Comparison of ENCODE assay signal across 8 mouse cellular contexts in the genomic region with DNA sequence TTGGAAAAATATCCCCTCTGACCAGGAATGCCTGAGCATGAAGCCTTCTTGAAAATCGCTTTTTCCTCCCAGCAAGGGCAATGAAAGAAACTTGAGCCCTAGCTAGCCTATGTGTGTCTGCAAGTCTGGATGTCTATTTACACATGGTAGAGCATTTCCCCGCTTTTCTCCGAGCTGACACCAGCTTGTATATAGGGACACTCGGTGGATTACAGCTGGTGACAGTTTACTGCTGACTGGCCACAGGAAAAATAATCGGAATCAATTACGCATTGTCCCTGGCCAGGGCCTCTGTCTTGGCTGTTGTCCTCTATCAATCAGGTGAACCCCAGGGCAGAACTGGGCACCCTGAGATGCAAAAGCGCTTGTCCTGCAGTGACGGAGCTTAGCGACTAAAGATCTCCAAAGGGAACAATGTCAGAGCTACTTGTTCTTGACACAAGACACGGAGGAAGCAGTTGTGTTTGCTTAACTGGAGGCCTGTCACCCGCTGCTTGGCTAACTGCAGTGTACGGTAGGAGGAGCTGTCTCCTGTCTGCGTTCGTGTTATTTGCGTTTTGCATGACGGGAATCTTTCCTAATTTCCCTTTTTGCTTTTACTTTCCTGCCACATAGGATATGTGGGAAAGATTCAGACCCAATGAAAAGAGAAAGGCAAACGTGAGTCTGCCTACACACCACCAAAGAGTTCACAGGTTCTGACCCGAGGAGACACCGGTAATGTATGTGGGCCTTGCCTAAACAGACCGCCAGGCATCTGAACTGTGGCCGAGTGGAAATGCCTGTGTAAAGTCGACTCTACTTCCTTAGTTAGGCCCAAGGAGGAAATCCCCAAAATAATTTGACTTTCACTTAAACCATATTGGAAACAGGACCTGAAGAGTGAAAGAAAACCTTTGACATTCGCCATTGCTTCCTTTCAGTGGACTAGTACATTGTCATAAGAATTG. TPM values are rescaled to one million over a fixed set of nuclear protein-coding genes. Genes with fewer than 3 reads are reported as not detected.
DNase-seq lines count a peak whose midpoint lies in the region; ATAC-seq lines count a peak whose summit lies in the region.

No protein-coding gene starts in this region.

- H3K4me1 ChIP-seq in intestine, embryonic 16.5 days (ENCODE audit: control insufficient read depth, insufficient read depth, low read length): peaks cover 22% of the 10 kb centered on the region
- 0 out of 2 replicates have a peak, but pooled peaks cover 3% of the 10 kb centered on the region for H3K4me1 ChIP-seq in liver, embryonic 15.5 days (replicated peaks)

- DNase-seq in NIH3T3 (ENCODE audit: low read depth): peak; percentile 72
- peak; percentile 13 to 53 for DNase-seq in adrenal gland, postnatal 36 days
- DNase-seq in heart, adult 11 months: peak; percentile 97
- peak; percentile 58 for DNase-seq in neural tube, embryonic 10.5 days (ENCODE audit: extremely low spot score, low spot score)
- DNase-seq in cerebellum, adult 8-10 months: no peak

- peak overlapping the region; percentile 10; the same call in 1 of the 2 replicates for H3K4me3 ChIP-seq in intestine, embryonic 16.5 days (ENCODE audit: low read length)
- peak overlapping the region; percentile 30 for H3K4me3 ChIP-seq in liver, embryonic 15.5 days (replicated peaks)

- peak overlapping the region; percentile 84 for H3K27ac ChIP-seq in intestine, embryonic 16.5 days (ENCODE audit: low read length)
- H3K27ac ChIP-seq in liver, embryonic 15.5 days (replicated peaks): peak overlapping the region; percentile 66

- H3K27me3 ChIP-seq in intestine, embryonic 16.5 days (replicated peaks; ENCODE audit: control insufficient read depth, insufficient read depth, low read length): no peaks in the 10 kb centered on the region
- no peaks in the 10 kb centered on the region for H3K27me3 ChIP-seq in liver, embryonic 15.5 days

- WGBS in intestine, embryonic 16.5 days: 30% methylated on average over 23 of the region's 23 CpGs
- 34% methylated on average over 23 of the region's 23 CpGs for WGBS in liver, embryonic 15.5 days (ENCODE audit: insufficient replicate concordance)

- H3K9ac ChIP-seq in intestine, embryonic 16.5 days (ENCODE audit: low read depth, low read length): peak overlapping the region; percentile 46
- H3K9ac ChIP-seq in liver, embryonic 15.5 days: no peak overlapping the region

- ATAC-seq in intestine, embryonic 16.5 days: peak; percentile 81
- peak; percentile 58 for ATAC-seq in liver, embryonic 15.5 days (ENCODE audit: insufficient read depth)
- no peak for ATAC-seq in erythroid progenitor cell, adult 5-6 weeks (replicated peaks; ENCODE audit: low FRiP score, poor library complexity, severe bottlenecking)

- no peaks in the 10 kb centered on the region for H3K36me3 ChIP-seq in intestine, embryonic 16.5 days (ENCODE audit: control insufficient read depth, insufficient read depth, low read length)
- H3K36me3 ChIP-seq in liver, embryonic 15.5 days (replicated peaks): no peaks in the 10 kb centered on the region

- H3K4me2 ChIP-seq in intestine, embryonic 16.5 days (ENCODE audit: low read depth, low read length): peak overlapping the region; percentile 26
- H3K4me2 ChIP-seq in liver, embryonic 15.5 days: peak overlapping the region; percentile 32

- no peaks in the 10 kb centered on the region for H3K9me3 ChIP-seq in intestine, embryonic 16.5 days (ENCODE audit: control insufficient read depth, low read length)
- H3K9me3 ChIP-seq in liver, embryonic 15.5 days (replicated peaks): no peaks in the 10 kb centered on the region

RNA-seq across cellular contexts. Expression of a gene that starts 25.7 kb away (rescaled TPM):
- total RNA-seq in adrenal gland, postnatal 36 days (2021): not detected
- not detected in 2 replicates for polyA plus RNA-seq in intestine, embryonic 16.5 days (2015; fragmentation: Nextera tagmentation; extraction: Ambion mirVana)
- polyA plus RNA-seq in liver, embryonic 15.5 days (2015; fragmentation: Nextera tagmentation; extraction: Ambion mirVana): not detected in 2 replicates
- total RNA-seq in erythroid progenitor cell, adult 5-6 weeks (2015; ENCODE audit: low replicate concordance): not detected in 2 replicates
- not detected in 2 replicates for total RNA-seq in erythroid progenitor cell, adult 5-6 weeks (2017; ENCODE audit: low replicate concordance)

RNA-seq across cellular contexts. Expression of a gene that starts 36.1 kb away (rescaled TPM):
- 10 to 100 TPM; 18.9 to 24.0 TPM for total RNA-seq in adrenal gland, postnatal 36 days (2021)
- polyA plus RNA-seq in intestine, embryonic 16.5 days (2015; fragmentation: Nextera tagmentation; extraction: Ambion mirVana): 35.3 and 35.8 TPM in 2 replicates
- 9.3 and 11.6 TPM in 2 replicates for polyA plus RNA-seq in liver, embryonic 15.5 days (2015; fragmentation: Nextera tagmentation; extraction: Ambion mirVana)
- total RNA-seq in erythroid progenitor cell, adult 5-6 weeks (2015; ENCODE audit: low replicate concordance): 7.1 and 12.6 TPM in 2 replicates
- total RNA-seq in erythroid progenitor cell, adult 5-6 weeks (2017; ENCODE audit: low replicate concordance): 9.8 TPM in 2 replicates
